Mouse (Mus musculus): ENCODE measurements around the gene Klf12. TPM values are rescaled to one million over a fixed set of nuclear protein-coding genes. Genes with fewer than 3 reads are reported as not detected.

The Klf12 gene
- polyA plus RNA-seq, 1 experiment from 2014 or later: 4.1 TPM

DNA sequence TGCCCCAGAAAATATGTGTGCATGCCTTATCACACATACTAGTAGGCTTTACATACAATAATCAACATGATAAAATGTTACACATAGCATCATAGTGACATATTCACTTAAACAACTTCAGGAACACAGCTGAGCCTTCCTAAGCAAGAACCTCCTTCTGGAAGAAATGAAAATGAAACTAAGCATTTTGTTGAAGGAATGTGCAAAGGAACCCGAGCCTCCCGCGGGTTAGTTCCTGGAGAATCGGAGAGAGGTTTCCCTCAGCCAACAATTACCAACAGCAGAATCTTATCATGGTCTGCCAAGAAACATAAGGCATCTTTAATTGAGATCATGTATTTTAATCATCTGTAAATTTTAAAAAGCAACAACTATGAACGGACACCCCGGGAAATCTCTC lies 257.8 kb downstream of the Klf12 start:
- ATAC-seq (ENCODE audit: low read depth) (no peak), DNase-seq (no peak)
- Histone ChIP-seq H3K9ac (no peak overlapping the region), H3K4me2 (no peak overlapping the region), H3K4me1 (replicated peaks) (no peaks in the 10 kb centered on the region), H3K27me3 (no peaks in the 10 kb centered on the region), H3K36me3 (peaks cover 8% of the 10 kb centered on the region), H3K27ac (no peak overlapping the region), H3K4me3 (replicated peaks) (no peak overlapping the region), H3K9me3 (replicated peaks) (0 out of 2 replicates have a peak, but pooled peaks cover 3% of the 10 kb centered on the region)
- WGBS (ENCODE audit: insufficient replicate concordance): 74% methylated on average over 6 of the region's 6 CpGs

DNA sequence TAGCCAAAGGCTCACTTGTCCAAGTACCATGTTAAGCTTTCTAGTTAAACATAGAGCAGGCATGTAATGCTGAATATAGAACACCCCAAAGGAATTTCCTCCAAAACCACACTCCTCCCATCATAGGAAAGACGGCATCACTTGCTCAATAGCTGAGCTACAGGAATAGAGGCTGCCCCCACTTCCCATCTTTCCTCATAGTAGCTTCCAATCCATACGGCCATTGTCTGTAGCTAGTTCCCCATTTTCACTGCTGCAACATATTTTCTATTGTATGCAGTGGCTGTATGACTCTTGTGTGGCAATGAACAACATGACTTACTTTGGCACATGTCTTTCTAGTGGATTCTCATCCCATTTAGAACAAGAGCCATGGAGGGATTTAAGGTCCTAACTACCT lies 267.3 kb downstream of the Klf12 start:
- Histone ChIP-seq H3K27me3 (no peaks in the 10 kb centered on the region), H3K4me3 (replicated peaks) (no peak overlapping the region), H3K36me3 (peaks cover 4% of the 10 kb centered on the region; the same call in 1 of the 2 replicates), H3K9ac (no peak overlapping the region), H3K9me3 (replicated peaks) (no peaks in the 10 kb centered on the region), H3K27ac (no peak overlapping the region), H3K4me2 (no peak overlapping the region), H3K4me1 (replicated peaks) (no peaks in the 10 kb centered on the region)
- DNase-seq (no peak), ATAC-seq (ENCODE audit: low read depth) (no peak)
- 43% methylated on average over 2 of the region's 2 CpGs for WGBS (ENCODE audit: insufficient replicate concordance)

DNA sequence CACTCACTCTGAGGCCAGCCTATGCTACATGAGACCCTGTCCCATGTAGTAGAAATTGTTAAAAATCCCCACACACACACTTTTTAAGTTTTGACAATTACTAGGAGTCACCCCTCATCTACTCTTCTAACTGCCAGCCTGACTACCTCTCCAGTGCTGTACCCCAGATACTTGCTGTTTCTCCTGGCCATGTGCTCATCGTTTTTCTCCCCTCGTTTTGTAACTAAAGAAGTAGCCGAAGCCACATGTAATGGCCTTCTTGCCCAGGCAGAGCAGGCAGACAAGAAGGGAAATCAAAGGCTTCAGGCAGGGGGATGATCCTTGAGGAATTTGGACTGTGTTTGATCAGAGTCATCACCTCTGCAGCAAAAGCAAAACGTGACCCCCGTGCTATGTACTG lies 274.0 kb downstream of the Klf12 start:
- H3K4me2 ChIP-seq: no peak overlapping the region
- H3K4me1 ChIP-seq (replicated peaks): no peaks in the 10 kb centered on the region
- no peaks in the 10 kb centered on the region for H3K36me3 ChIP-seq
- no peak overlapping the region for H3K27ac ChIP-seq
- 68% methylated on average over 5 of the region's 5 CpGs for WGBS (ENCODE audit: insufficient replicate concordance)
- H3K27me3 ChIP-seq: no peaks in the 10 kb centered on the region
- no peak overlapping the region for H3K4me3 ChIP-seq (replicated peaks)
- no peaks in the 10 kb centered on the region for H3K9me3 ChIP-seq (replicated peaks)
- DNase-seq (no peak), ATAC-seq (ENCODE audit: low read depth) (no peak)
- no peak overlapping the region for H3K9ac ChIP-seq

DNA sequence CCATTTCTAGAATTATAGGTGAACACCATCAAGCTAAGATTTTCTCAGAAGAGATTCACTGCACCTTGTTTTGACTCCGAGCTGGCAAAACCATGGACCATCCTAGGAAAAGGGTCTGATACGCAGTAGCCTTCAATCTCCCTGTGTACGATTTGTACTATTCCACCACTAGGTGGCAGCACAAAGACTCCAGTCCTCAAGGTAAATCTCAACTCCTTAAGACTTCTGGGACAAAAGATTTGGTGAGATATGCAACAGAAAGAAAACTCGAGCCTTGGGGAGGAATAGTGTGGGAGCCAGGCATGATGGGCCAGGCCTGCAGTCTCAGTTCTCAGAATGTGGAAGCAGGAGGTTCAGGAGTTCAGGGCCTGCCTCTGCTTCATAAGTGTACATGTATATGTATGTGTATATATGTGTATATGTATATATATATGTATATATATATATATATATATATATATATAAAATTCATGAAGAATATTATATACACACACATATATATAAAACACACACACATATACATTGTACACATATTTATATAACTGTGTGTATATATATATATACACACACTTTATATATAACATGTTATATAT lies 274.6 kb downstream of the Klf12 start:
- H3K9ac ChIP-seq: no peak overlapping the region
- no peaks in the 10 kb centered on the region for H3K9me3 ChIP-seq (replicated peaks)
- no peaks in the 10 kb centered on the region for H3K27me3 ChIP-seq
- no peaks in the 10 kb centered on the region for H3K36me3 ChIP-seq
- no peaks in the 10 kb centered on the region for H3K4me1 ChIP-seq (replicated peaks)
- ATAC-seq (ENCODE audit: low read depth) (no peak), DNase-seq (no peak)
- no peak overlapping the region for H3K4me2 ChIP-seq
- no peak overlapping the region for H3K4me3 ChIP-seq (replicated peaks)
- WGBS (ENCODE audit: insufficient replicate concordance): 36% methylated on average over 4 of the region's 4 CpGs
- H3K27ac ChIP-seq: no peak overlapping the region

DNA sequence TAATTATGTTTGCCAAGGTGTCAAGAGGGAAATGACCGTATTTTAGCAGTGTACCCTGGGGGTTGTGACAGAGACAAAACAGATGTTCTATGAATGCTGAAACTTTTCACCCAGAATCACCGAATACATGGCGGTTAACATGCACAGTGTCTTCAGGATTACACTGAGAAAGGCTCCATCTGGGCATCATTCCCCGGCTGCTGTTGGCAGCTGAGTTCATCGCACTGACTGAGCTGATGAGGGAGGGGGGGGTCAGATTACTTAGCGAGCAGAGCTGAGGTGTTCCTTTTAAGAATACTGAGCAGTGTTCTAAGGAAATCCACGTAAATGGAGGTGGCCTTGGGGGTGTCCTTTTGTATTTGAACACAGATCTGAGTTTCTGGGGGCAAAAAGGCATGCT lies 301.0 kb downstream of the Klf12 start:
- WGBS (ENCODE audit: insufficient replicate concordance): 72% methylated on average over 7 of the region's 7 CpGs
- Histone ChIP-seq H3K4me2 (no peak overlapping the region), H3K36me3 (peaks cover 3% of the 10 kb centered on the region; the same call in 1 of the 2 replicates), H3K4me1 (replicated peaks) (no peaks in the 10 kb centered on the region), H3K27me3 (no peaks in the 10 kb centered on the region), H3K9ac (no peak overlapping the region), H3K9me3 (replicated peaks) (no peaks in the 10 kb centered on the region; the same call in 1 of the 2 replicates), H3K27ac (no peak overlapping the region), H3K4me3 (replicated peaks) (no peak overlapping the region)
- ATAC-seq (ENCODE audit: low read depth) (no peak), DNase-seq (no peak)

DNA sequence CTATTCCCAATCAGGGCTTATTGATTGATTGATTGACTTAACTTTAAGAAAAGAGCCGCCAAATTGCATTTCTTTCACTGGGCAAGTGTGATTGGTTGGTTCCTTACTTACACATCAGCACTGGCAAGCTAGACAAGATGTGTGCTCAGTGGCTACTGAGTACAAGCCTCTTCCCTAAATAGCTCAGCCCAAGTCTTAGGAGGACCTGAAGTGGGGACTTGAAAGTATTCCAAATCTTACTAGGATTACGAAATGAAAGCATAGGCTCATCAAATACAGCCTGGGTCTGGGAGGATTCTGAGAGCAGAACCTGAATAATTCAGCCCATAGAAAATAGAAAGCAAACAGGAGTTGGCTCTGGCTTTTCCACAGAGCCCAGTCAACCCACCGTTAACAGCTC lies 303.3 kb downstream of the Klf12 start:
- WGBS (ENCODE audit: insufficient replicate concordance): 65% methylated on average over 3 of the region's 3 CpGs
- Histone ChIP-seq H3K4me1 (replicated peaks) (no peaks in the 10 kb centered on the region), H3K27me3 (no peaks in the 10 kb centered on the region), H3K9ac (no peak overlapping the region), H3K4me2 (no peak overlapping the region), H3K4me3 (replicated peaks) (no peak overlapping the region), H3K36me3 (no peaks in the 10 kb centered on the region), H3K9me3 (replicated peaks) (no peaks in the 10 kb centered on the region), H3K27ac (no peak overlapping the region)
- DNase-seq (no peak), ATAC-seq (ENCODE audit: low read depth) (no peak)

DNA sequence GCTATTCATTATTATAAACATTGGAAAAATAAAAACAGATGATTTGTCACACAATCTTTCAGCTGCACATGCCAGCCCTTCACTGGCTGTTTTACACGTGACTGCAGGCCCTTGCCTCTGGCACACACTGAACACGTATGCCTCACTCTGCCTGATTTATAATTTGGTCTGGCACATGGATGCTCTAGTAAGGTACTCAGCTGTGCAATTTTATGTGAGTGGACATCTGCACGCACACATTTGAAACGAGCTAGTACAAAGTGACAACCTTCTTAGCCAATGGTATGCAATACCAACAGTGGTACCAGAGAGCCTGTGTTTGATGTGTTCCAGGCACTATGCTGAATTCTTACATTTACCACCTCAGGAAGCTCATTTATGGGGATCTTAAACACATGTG lies 316.6 kb downstream of the Klf12 start:
- H3K36me3 ChIP-seq: no peaks in the 10 kb centered on the region
- H3K9me3 ChIP-seq (replicated peaks): no peaks in the 10 kb centered on the region
- no peak overlapping the region for H3K9ac ChIP-seq
- H3K27me3 ChIP-seq: no peaks in the 10 kb centered on the region
- no peak overlapping the region for H3K4me3 ChIP-seq (replicated peaks)
- DNase-seq (no peak), ATAC-seq (ENCODE audit: low read depth) (no peak)
- H3K27ac ChIP-seq: no peak overlapping the region
- H3K4me2 ChIP-seq: no peak overlapping the region
- H3K4me1 ChIP-seq (replicated peaks): no peaks in the 10 kb centered on the region
- 65% methylated on average over 4 of the region's 4 CpGs for WGBS (ENCODE audit: insufficient replicate concordance)

DNA sequence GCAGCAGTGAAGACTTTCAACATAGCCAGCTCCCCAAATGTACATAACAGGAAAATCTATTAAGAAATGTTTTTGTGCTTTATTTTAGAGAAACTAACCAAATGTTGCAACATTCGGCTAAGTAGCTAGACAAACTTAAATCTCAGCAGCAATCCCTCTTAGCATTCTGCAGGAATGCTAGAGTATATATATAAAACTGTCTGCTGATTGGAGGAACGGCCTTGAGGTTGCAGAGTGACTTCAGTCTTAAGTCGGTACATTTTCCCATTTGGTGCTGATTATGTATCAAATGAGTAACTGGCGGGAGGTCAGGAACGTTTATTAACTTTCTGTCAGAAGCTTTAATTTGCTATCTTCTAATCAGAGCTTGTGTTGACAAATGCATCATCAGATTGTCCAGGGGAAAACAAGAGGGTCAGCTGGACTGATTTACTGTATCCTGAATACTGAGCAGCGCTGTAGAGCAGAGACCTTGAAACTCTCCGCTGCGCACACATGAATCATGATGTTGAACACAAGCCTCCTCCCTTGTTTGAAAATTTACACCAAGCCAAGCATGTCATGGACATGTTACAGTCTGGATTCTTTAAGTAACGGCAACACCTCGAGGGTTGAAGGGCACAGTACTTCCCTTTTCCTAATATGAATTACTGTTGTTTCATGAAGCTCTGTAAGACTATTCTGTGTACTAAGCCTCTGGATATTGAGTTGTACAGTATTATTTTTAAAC lies 323.8 kb downstream of the Klf12 start:
- DNase-seq: no peak

DNA sequence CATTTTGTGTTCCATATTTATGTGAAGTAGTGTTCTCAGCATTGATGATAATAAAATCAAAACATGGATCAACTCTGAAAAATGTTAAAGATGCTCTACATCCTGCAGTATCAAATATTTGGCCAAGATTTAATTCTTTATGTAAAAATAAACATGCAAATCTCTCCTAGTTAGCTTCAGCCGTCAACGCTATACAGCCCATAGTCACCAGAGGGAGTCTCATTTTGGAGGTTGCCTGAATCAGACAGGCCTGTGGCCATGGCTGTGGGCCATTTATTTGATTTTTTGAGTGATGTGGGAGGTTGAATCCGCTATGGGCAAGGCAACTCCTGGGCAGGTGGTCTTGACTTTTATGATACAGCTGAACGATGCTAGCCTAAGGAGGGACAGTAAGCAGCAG lies 329.3 kb downstream of the Klf12 start:
- Histone ChIP-seq H3K9me3 (replicated peaks) (no peaks in the 10 kb centered on the region), H3K4me2 (no peak overlapping the region), H3K4me3 (replicated peaks) (no peak overlapping the region), H3K27ac (no peak overlapping the region), H3K9ac (no peak overlapping the region), H3K4me1 (replicated peaks) (no peaks in the 10 kb centered on the region), H3K36me3 (no peaks in the 10 kb centered on the region), H3K27me3 (no peaks in the 10 kb centered on the region)
- ATAC-seq (ENCODE audit: low read depth): no peak
- DNase-seq: no peak
- WGBS (ENCODE audit: insufficient replicate concordance): 80% methylated on average over 4 of the region's 4 CpGs

More for the DNA sequence above, 323.8 kb downstream of the Klf12 start:
- 71% methylated on average over 10 of the region's 10 CpGs for WGBS (ENCODE audit: insufficient replicate concordance)
- Histone ChIP-seq H3K27me3 (no peaks in the 10 kb centered on the region), H3K4me2 (no peak overlapping the region), H3K9ac (no peak overlapping the region), H3K36me3 (no peaks in the 10 kb centered on the region), H3K4me3 (replicated peaks) (no peak overlapping the region), H3K27ac (no peak overlapping the region), H3K9me3 (replicated peaks) (no peaks in the 10 kb centered on the region), H3K4me1 (replicated peaks) (no peaks in the 10 kb centered on the region)
- ATAC-seq (ENCODE audit: low read depth): no peak

DNA sequence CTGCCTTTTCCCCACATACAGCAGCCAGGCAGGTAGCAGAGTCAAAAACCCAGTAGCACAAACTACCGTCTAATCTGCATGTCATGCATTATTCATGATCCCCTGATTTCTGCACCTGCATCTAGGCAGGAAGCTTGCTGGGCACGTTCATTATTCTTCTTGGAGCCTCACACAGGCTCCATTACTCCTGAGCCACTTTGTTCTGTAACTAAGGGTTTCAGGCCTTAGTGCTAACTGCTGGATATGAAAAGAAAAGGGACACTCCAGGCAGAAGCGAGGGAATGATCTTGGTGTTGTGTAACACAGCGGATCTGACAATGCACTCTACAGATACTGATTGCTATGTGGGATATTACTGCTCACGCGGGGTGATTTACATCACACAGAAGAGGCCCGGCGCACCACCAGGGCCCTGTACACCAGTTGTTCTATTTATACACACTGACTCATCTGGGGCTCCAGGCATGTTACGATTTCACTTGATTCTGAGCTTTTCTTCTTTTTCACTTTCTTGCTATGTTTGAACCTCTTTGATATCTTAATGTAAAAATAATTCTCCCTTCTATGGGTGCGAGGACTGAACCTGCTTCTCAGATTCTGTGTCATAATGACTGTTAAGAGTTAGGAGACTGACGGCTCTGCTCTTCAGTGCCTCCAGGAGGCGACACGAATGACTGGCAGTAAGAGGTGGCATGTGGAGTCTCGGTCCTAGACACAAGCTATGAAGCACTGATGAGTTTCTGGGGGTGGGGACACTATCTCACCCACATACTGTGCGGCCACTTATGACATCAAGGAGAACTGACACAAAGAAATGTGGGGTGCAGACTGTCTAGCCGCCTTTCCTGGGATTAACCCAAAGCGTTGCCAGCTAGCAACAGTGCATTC lies 340.0 kb downstream of the Klf12 start:
- Histone ChIP-seq H3K9me3 (replicated peaks) (no peaks in the 10 kb centered on the region), H3K4me1 (replicated peaks) (peaks cover 10% of the 10 kb centered on the region), H3K27me3 (no peaks in the 10 kb centered on the region), H3K36me3 (no peaks in the 10 kb centered on the region), H3K9ac (no peak overlapping the region), H3K27ac (no peak overlapping the region), H3K4me3 (replicated peaks) (no peak overlapping the region), H3K4me2 (no peak overlapping the region)
- DNase-seq (no peak), ATAC-seq (ENCODE audit: low read depth) (no peak)
- 67% methylated on average over 17 of the region's 17 CpGs for WGBS (ENCODE audit: insufficient replicate concordance)

DNA sequence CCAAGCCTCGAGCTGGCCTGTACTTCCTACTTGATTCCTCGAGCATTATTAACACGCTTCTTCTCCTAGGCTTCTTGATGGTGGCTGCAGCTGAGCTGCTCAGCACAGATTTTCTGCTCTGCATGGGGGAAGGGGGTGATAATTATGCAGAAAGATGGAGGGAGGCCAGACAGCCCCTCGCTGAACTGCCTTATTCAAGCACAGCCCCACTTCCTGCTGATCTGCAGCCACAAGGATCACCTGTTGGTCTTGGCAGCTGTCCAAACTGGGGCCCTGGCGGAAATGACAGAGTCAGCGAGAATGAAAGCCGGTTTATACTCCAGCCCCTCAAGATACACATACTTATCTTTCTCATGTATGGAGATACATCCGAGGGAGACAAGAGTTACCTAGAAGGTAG lies 341.3 kb downstream of the Klf12 start:
- Histone ChIP-seq H3K4me3 (replicated peaks) (no peak overlapping the region), H3K4me1 (replicated peaks) (peaks cover 10% of the 10 kb centered on the region), H3K27me3 (no peaks in the 10 kb centered on the region), H3K27ac (no peak overlapping the region), H3K9me3 (replicated peaks) (no peaks in the 10 kb centered on the region), H3K9ac (no peak overlapping the region), H3K4me2 (no peak overlapping the region), H3K36me3 (no peaks in the 10 kb centered on the region)
- ATAC-seq (ENCODE audit: low read depth) (0 out of 2 replicates have a peak, but pooled peaks have one; percentile 26), DNase-seq (no peak)
- 26% methylated on average over 8 of the region's 8 CpGs for WGBS (ENCODE audit: insufficient replicate concordance)
